11 mouse cellular contexts compared by ENCODE assay signal in genomic region chr6:86028150-86028549, GRCm38 (mm10). TPM values are rescaled to one million over a fixed set of nuclear protein-coding genes. Genes with fewer than 3 reads are reported as not detected.
DNase-seq lines count a peak whose midpoint lies in the region; ATAC-seq lines count a peak whose summit lies in the region.
"Had no signal": no experiment of that assay in that cellular context is flagged by ENCODE, and none has a peak within 500 bp of the region (broad histone marks: within the 10 kb centered on the region; RNA-seq: fewer than 3 reads in every experiment).

No protein-coding gene starts in this region.

- no peak for ATAC-seq in heart, embryonic 13.5 days (ENCODE audit: extremely low read depth, insufficient number of reproducible peaks, low FRiP score, low TSS enrichment)
- peak; percentile 64; the same call in 1 of the 2 replicates for ATAC-seq in hindbrain, embryonic 12.5 days (ENCODE audit: low FRiP score)
- ATAC-seq in midbrain, embryonic 11.5 days (ENCODE audit: low FRiP score), result peak; percentile 40; the same call in 1 of the 2 replicates

- intact Hi-C loops in heart, postnatal 36 days (cut with DNase I), result no loop called here

- H3K27ac ChIP-seq in heart, embryonic 13.5 days (replicated peaks), result no peak overlapping the region
- H3K27ac ChIP-seq in embryonic facial prominence, embryonic 10.5 days (replicated peaks), result peak overlapping the region; percentile 88
- peak overlapping the region; percentile 95 for H3K27ac ChIP-seq in hindbrain, embryonic 12.5 days
- H3K27ac ChIP-seq in midbrain, embryonic 11.5 days (ENCODE audit: low read depth, low read length), result 0 out of 2 replicates have a peak overlapping the region, but pooled peaks have one; percentile 73

- H3K4me2 ChIP-seq in heart, embryonic 13.5 days, result peak overlapping the region; percentile 95
- peak overlapping the region; percentile 73 for H3K4me2 ChIP-seq in hindbrain, embryonic 12.5 days (replicated peaks)
- H3K4me2 ChIP-seq in midbrain, embryonic 11.5 days, result peak overlapping the region; percentile 75; the same call in 1 of the 2 replicates

- WGBS in heart, embryonic 13.5 days, result 54% methylated on average over 2 of the region's 2 CpGs
- 54% methylated on average over 2 of the region's 2 CpGs for WGBS in embryonic facial prominence, embryonic 10.5 days
- 76% methylated on average over 2 of the region's 2 CpGs for WGBS in hindbrain, embryonic 12.5 days
- 67% methylated on average over 2 of the region's 2 CpGs for WGBS in midbrain, embryonic 11.5 days

- peaks cover 7% of the 10 kb centered on the region for H3K4me1 ChIP-seq in heart, embryonic 13.5 days
- peaks cover 16% of the 10 kb centered on the region for H3K4me1 ChIP-seq in embryonic facial prominence, embryonic 10.5 days
- H3K4me1 ChIP-seq in hindbrain, embryonic 12.5 days, result peaks cover 40% of the 10 kb centered on the region
- H3K4me1 ChIP-seq in midbrain, embryonic 11.5 days (ENCODE audit: control insufficient read depth, insufficient read depth, low read length), result peaks cover 7% of the 10 kb centered on the region; the same call in 1 of the 2 replicates

- H3K9ac ChIP-seq in heart, embryonic 13.5 days, result peak overlapping the region; percentile 78; the same call in 1 of the 2 replicates
- H3K9ac ChIP-seq in hindbrain, embryonic 12.5 days, result peak overlapping the region; percentile 87
- peak overlapping the region; percentile 95 for H3K9ac ChIP-seq in midbrain, embryonic 11.5 days (ENCODE audit: low read length)

- DNase-seq in heart, postnatal 36 days, result no peak
- DNase-seq in embryonic facial prominence, embryonic 10.5 days (ENCODE audit: low spot score), result no peak
- no peak for DNase-seq in midbrain, embryonic 11.5 days (ENCODE audit: low spot score, missing footprints)
- no peak for DNase-seq in embryo, embryonic 10.5 days (ENCODE audit: low spot score)
- DNase-seq in B cell, adult 2 months, result no peak
- DNase-seq in spleen, adult 12 weeks (ENCODE audit: low spot score), result no peak
- DNase-seq: lung, postnatal 36 days had no signal

- no peaks in the 10 kb centered on the region for H3K36me3 ChIP-seq in heart, embryonic 13.5 days
- no peaks in the 10 kb centered on the region for H3K36me3 ChIP-seq in embryonic facial prominence, embryonic 10.5 days (replicated peaks)
- no peaks in the 10 kb centered on the region for H3K36me3 ChIP-seq in hindbrain, embryonic 12.5 days
- H3K36me3 ChIP-seq in midbrain, embryonic 11.5 days (ENCODE audit: control insufficient read depth, insufficient read depth, low read length), result no peaks in the 10 kb centered on the region

- H3K4me3 ChIP-seq in heart, embryonic 13.5 days, result peak overlapping the region; percentile 60
- H3K4me3 ChIP-seq in embryonic facial prominence, embryonic 10.5 days, result peak overlapping the region; percentile 76
- peak overlapping the region; percentile 73 for H3K4me3 ChIP-seq in hindbrain, embryonic 12.5 days
- peak overlapping the region; percentile 77 for H3K4me3 ChIP-seq in midbrain, embryonic 11.5 days (ENCODE audit: low read depth, low read length)

- H3K9me3 ChIP-seq in heart, embryonic 13.5 days, result no peaks in the 10 kb centered on the region
- H3K9me3 ChIP-seq in embryonic facial prominence, embryonic 10.5 days, result no peaks in the 10 kb centered on the region
- H3K9me3 ChIP-seq in hindbrain, embryonic 12.5 days (replicated peaks), result no peaks in the 10 kb centered on the region
- no peaks in the 10 kb centered on the region for H3K9me3 ChIP-seq in midbrain, embryonic 11.5 days (ENCODE audit: control insufficient read depth, low read length)

- H3K27me3 ChIP-seq in heart, embryonic 13.5 days (replicated peaks), result peaks cover 60% of the 10 kb centered on the region
- H3K27me3 ChIP-seq in embryonic facial prominence, embryonic 10.5 days (replicated peaks; ENCODE audit: low read depth, poor library complexity, severe bottlenecking), result peaks cover 57% of the 10 kb centered on the region
- no peaks in the 10 kb centered on the region for H3K27me3 ChIP-seq in hindbrain, embryonic 12.5 days
- no peaks in the 10 kb centered on the region for H3K27me3 ChIP-seq in midbrain, embryonic 11.5 days (ENCODE audit: control insufficient read depth, insufficient read depth, low read length)

RNA-seq across cellular contexts. Expression of gene Add2, which starts 0.3 kb away (rescaled TPM):
- polyA plus RNA-seq in heart, embryonic 13.5 days (2015; fragmentation: Nextera tagmentation; extraction: Ambion mirVana), result 6.4 and 6.5 TPM in 2 replicates
- total RNA-seq in heart, postnatal 36 days (2021), result under 1 TPM; 0.16 to 0.64 TPM
- polyA plus RNA-seq in embryonic facial prominence, embryonic 10.5 days (2016; fragmentation: Nextera tagmentation; extraction: Ambion mirVana), result 23.4 and 26.6 TPM in 2 replicates
- 115 and 119 TPM in 2 replicates for polyA plus RNA-seq in hindbrain, embryonic 12.5 days (2016; fragmentation: Nextera tagmentation; extraction: Ambion mirVana)
- polyA plus RNA-seq in midbrain, embryonic 11.5 days (2014; fragmentation: Nextera tagmentation; extraction: Ambion mirVana), result 57.8 and 64.5 TPM in 2 replicates

RNA-seq across cellular contexts. Expression of gene Figla, which starts 12.2 kb away (rescaled TPM):
- polyA plus RNA-seq in heart, embryonic 13.5 days (2015; fragmentation: Nextera tagmentation; extraction: Ambion mirVana), result not detected in 2 replicates
- total RNA-seq in heart, postnatal 36 days (2021), result not detected
- not detected in 2 replicates for polyA plus RNA-seq in embryonic facial prominence, embryonic 10.5 days (2016; fragmentation: Nextera tagmentation; extraction: Ambion mirVana)
- not detected in 2 replicates for polyA plus RNA-seq in hindbrain, embryonic 12.5 days (2016; fragmentation: Nextera tagmentation; extraction: Ambion mirVana)
- polyA plus RNA-seq in midbrain, embryonic 11.5 days (2014; fragmentation: Nextera tagmentation; extraction: Ambion mirVana), result not detected in 2 replicates
- total RNA-seq: common myeloid progenitor, adult 5-6 weeks had no signal
- polyA plus RNA-seq: gonadal fat pad, adult 2 months had no signal
